Mouse (Mus musculus): ENCODE measurements at regions not wholly inside any gene's neighbourhood (a gene's known extent, or its start where the extent isn't known, plus 50 kb on each side); places are given as distances from the start of the nearest gene placed in this dataset.

DNA sequence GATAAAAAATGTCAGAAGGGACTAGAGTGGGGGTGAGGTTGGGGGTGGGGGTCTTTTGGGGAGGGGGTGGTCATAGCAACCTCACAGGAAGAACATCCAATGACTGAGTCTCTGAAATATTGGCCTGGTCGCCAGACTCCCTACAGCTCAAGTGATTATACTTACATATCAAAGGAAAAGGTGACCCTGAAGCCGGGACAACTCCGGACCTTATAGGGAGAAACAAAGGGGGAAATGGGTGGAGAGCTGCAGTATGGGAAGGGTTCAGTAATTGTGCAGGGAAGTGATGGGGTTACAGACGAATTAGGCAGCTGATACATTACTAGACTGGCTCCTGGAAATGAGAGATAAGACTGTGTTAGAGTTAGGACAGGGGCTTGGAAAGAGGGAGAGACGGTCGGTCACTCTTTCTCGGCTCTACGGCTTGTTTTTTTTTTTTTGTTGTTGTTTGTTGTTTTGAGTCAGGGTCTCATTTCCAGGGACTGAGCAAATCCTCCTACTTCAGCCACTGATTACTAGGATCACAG lies 130.2 kb upstream of the Map3k1 start:
- intact Hi-C loops (cut with DNase I): no loop called here
- no peak for DNase-seq

DNA sequence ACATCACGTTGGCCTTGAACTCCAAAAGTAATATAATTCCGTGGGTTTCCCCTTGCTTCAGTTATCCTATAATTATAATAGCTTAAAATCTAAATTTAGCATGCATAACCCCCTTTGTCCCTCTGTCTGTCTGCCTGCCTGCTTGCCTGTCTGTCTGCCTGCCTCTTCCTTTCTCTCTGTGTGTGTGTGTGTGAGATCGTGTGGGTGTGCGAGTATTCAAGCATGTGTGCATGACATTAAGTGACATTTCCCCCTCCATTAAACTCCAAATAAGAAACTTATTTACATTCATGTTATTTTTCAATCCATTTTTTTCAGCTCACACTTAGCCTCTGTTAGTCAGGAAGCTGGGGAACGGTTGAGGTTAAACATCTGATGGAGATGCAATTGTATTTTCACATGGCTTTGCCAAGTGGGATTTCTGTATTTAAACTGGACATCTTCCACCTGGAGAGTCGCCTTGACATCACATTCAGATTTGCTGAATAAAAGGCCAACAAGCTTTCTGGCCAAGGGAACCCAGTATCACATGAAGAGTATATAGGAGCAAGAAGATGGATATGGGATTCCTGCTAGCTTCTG lies 130.8 kb upstream of the Map3k1 start:
- no peak for DNase-seq
- intact Hi-C loops (cut with DNase I): no loop called here

DNA sequence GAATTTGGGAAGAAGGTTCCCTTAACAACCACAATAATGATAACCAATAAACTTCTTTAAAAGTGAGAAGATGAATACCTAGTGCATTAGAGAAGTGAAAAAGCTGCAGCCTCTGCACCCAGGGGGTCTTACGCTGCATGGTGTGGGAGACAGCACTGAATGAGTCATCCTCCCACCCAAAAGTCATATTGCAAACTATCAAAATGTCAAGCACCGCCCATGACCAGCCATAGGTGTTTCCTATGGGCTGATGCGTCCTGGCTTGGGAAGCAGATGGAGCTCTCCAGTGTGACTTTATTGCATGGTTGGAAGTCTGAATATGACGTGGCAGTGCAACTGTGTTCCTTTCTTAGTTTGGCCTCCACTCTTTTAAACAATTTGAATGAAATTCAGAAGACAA lies 131.5 kb upstream of the Map3k1 start:
- intact Hi-C loops (cut with DNase I): no loop called here

DNA sequence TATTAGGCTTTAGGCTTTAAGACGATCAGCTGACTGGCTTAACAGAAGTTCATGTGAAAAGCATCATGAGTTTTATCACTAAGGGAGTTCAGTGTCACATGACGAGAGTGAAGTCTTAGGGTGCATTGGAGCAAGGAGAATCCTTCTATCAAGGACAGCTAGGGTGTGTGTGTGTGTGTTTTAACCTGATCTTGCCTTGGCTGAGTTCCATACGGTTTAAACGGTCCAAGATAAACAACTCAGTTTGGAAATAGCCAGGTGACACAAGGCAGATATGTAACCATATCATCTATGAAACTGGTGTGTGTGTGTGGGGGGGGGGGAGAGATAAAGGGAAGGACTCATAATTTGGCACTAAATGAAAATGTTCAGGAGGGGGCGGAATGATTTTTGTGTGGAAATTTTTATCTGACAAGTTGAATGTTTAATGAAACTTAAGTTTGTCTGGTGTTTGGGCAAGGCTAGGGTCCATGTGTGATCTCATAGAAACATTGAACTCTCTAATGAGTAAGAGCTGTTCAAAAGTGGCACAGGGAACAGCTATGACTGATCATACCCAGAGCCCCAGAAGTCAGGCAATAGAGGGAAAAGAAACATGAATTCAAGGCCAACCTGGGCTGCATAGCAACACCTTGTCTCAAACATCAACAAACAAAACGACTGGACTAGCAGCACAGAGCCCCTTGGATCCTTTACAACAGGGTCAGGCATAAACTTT lies 132.2 kb upstream of the Map3k1 start:
- intact Hi-C loops (cut with DNase I): no loop called here
- DNase-seq: no peak

More for the DNA sequence above, 131.5 kb upstream of the Map3k1 start:
- DNase-seq: no peak

DNA sequence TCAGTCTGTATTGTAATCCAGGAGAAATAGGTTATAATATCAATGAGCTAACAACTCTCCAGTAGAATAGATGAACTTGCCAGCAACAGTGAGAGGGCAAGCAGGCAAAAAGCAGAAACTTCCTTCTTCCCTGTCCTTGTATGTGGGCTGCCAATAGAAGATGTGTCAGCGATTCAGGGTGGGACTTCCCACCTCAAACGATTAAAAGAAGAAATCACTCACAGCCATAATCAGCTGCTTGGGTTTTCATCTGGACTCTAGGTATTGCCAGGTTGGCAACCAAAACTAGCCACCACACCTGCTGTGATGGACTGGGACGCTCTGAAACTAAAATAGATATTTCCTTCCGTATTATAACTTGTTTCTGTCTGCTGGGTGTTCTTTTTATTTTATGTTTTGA lies 133.2 kb upstream of the Map3k1 start:
- DNase-seq: no peak
- intact Hi-C loops (cut with DNase I): no loop called here

DNA sequence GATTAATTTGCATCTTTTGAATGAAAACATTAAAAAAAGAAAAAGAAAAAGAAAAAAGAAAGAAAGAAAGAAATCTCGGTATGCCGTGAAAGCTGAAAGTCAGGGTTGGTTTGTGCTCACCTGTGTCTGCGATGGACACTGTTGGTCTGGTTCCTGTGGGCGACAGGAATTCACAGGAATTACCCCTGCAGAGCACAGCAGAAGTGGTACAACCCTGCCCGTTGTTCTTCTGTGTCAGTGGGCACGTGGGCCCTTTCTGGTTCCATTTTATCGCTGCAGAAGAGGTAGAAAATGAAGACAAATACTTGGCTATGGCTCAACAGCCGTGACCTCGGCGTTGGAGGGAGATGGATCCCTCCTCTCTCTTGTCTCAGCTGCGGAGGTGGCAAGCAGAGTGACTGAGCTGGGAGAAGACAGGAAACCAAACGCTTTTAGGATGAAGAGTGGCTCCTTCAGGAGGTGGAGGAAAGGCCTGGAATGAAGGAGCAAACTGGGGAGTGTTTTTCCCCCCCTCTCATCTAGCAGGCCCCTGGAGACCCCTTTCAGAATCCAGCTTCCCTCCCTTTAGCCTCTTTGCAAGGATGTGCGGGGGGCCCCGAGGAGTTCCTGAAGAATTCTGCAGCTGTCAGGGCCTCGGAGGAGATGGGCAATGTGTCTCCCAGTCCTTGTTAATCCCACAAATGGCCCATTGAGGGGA lies 134.7 kb upstream of the Map3k1 start:
- intact Hi-C loops (cut with DNase I): no loop called here
- peak; percentile 21 for DNase-seq

DNA sequence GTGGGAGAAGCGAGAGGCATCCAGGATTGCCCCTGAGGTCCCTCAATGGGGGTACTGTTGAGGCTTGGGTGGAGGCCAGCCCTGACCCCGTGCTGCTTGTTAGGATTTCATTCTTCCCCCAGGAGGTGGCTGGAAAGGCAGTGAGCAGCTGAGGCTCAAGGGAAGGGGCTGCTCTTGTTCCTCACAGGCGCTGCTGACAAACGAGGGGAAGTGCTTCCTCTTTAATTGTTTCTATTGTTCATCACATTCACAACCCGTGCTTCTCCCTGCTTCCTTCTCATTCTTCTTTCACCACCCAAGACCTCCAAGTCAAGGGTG lies 135.3 kb upstream of the Map3k1 start:
- DNase-seq: peak; percentile 71
- intact Hi-C loops (cut with DNase I): no loop called here

DNA sequence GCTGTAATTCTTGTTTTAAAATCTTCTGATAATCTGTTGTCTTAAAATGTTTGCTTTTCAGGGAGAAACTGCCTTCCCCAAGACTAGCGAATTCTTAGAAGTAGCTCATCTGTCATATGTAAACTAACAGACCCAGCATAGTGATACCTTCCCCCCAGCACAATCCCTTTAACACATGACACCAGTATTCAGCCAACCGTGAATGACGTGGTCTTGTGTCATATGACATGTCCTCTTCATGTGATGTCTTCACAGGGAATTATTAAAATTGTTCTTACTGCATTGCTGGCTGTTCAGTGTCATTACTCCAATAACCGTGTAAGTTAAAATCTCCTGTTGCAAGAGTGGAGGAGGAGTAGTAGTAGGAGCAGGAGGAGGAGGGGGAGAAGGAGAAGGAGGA lies 137.5 kb upstream of the Map3k1 start:
- intact Hi-C loops (cut with DNase I): no loop called here

DNA sequence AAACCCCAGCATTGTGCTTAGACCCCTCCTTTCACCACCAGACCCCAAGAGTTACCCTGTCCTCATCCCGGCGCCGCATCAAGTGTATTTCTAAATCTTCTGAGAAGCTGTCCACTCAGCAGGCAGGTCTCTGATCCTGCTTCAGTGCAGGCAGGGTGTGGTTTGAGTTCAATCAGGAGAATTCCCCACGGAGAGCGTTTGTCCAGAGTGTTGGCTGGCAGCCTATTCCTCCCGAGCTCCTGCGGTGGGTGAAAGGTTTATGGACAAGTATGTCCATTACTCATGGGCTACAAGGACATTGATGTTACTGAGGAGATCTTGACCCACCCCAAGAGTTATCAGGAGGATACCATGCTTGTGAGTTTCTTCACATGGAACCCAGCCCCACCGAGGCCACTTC lies 138.0 kb upstream of the Map3k1 start:
- DNase-seq: no peak
- intact Hi-C loops (cut with DNase I): no loop called here

More for the DNA sequence above, 137.5 kb upstream of the Map3k1 start:
- no peak for DNase-seq

DNA sequence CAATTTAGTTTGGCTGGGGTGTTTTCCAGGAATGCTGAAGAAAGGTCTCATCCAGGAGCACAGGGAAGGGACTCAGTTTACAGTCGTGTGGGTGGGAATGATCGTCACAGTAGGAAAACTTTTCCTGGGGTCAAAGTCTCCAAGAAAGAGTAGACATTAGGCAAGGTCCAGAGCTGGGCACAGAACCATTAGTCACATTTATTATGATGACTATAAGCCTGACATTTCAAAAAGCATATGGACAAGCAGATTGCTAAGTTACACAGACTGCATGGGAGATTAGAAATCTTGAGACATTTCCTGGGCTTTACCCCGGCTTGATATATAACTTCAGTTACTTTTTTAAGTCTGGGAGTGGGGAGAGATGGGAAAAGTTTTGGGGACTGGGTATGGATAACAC lies 139.6 kb upstream of the Map3k1 start:
- intact Hi-C loops (cut with DNase I): no loop called here
- no peak for DNase-seq

DNA sequence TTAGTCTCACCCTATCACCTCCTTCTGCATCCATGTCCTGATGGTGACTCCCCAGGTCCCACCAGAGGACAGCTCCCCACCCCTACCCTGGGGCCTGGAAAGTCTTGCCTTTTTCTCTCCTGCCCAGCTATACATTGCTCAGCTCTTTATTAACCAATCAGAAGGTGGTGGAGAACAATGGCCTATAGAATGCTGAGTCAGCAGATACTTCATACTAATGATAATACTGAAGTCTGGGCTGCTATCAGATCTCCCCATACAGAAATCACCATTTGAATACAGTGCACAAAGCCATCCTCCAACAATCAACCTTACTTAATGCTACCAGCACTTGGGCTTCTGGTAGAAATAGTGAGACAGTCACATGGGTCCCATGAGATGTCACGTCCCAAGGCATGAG lies 141.2 kb upstream of the Map3k1 start:
- DNase-seq: no peak
- intact Hi-C loops (cut with DNase I): no loop called here

DNA sequence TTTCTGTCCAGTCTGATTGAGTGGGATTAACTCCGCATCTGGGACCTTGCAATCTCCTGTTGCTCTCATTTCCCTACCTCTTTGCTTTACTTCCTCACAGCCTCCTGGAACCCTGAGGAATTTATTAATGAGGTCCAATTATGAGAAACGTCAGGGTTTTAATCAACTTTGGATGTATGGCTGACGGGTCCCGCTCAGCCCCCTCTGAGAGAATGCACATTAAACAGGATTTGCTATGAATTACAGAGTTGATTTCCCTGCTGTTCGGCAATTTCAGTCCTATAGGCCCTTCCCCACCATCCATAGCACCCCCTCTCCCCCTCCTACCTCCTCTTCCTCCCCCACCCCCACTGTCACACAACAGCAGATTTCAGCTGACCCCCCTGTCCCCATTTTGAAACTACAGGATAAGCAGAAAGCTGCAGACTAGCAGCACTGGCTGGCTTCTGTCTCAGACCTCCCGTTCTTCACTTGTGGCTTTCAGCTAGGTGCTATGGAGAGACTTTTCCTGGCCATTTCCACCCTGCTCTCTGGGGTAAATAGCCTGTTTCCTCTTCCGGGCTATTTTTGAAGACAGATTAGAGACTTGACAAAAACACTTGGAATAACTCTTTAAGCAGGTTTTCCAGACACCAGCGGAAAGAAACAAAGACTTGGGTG lies 145.2 kb upstream of the Map3k1 start:
- no peak for DNase-seq
- intact Hi-C loops (cut with DNase I): no loop called here

DNA sequence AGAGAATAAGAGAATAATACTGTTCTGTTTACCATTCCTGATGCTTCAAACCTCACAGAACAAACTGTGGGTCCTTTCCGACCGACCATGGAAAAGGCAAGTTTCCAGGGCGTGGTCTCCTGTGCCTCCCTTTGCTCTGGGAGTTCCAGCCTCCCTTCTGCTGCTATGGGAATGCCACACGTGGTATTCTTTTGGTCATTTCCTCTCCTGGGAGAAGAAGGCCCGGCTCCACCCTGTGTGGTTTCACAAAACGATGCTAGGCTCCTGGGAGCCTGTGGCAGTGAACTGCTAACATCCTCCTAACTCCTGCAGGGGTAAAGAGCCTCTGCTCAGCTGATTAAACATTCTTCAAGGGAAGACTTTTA lies 145.7 kb upstream of the Map3k1 start:
- DNase-seq: no peak
- intact Hi-C loops (cut with DNase I): no loop called here

DNA sequence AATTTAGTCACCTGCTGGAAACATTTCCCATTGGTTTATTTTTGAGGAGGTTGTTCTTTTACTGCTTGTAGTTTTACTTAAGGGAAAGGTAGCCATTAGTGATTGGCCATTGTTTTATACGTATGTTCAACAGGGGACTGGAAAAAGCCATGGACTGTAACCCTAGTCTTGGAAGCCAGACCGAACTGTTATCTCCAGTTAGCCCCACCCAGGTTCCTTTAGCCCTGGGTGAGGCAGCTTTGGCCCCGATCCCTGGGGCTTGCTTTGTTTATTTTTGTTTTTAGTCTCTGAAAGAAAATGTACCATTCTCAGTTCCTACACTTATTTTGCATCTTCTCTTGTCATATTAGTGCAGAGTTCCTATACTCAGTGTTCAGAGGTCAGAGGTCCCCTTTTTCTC lies 148.3 kb upstream of the Map3k1 start:
- intact Hi-C loops (cut with DNase I): no loop called here
- DNase-seq: no peak

DNA sequence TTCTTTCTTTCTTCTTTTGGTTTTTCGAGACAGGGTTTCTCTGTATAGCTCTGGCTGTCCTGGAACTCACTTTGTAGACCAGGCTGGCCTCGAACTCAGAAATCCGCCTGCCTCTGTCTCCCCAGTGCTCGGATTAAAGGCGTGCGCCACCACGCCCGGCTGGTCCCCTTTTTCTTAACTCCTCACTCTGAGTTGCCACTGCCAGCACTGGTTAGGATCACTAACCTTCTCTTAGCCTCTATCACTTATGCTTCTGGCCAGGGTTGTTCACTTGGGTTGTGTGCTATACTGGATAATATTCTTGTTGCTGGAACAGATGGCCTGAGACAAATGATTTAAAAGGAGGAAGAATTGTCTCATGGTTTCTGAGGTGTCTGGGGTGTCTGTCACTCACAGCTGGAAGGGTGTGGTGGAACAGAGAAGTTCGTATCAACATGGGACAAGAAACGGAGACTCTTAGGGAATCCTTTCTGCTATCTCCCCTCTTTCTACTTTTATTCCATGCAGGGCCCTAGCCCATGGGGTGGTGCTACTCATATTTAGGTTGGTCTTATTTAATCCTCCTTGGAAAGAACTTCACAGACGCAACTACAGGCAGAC lies 149.0 kb upstream of the Map3k1 start:
- DNase-seq: no peak
- intact Hi-C loops (cut with DNase I): no loop called here

DNA sequence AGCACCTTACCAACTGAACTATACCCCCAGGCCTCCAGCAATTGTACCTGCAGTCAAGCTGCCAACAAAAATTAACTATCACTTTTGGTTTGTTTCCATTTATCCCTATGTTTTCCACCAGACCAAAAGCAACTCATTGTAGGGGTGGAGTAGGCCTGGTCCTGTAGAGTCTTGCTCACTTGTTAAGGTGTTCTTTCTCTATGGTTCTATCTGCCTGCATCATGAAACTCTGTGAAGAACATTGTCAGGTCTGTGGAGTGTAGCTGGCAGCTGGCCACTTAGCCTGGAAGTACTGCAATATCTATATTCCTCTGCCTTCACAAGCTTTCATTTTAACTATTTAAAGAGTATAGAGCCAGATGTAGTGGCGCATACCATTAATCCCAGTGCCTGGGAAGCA lies 149.6 kb upstream of the Map3k1 start:
- no peak for DNase-seq
- intact Hi-C loops (cut with DNase I): no loop called here

DNA sequence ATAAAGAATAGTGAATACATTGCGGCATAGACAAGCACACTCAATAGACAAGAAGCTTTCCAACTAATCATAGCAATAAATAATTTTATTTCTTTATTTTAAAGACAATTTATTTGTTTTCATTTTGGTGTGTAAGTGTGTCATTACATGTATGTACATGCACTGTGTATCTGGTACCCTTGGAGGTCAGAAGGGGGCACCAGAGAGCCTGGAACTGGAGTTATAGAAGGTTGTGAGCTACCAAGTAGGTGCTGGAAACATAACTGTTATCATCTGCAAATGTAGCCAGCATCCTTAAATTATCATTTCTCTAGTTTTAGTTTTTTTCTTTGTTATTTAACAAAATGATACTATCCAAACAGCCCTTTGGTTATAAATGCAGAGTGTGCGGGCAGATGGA lies 151.2 kb upstream of the Map3k1 start:
- no peak for DNase-seq
- intact Hi-C loops (cut with DNase I): no loop called here

DNA sequence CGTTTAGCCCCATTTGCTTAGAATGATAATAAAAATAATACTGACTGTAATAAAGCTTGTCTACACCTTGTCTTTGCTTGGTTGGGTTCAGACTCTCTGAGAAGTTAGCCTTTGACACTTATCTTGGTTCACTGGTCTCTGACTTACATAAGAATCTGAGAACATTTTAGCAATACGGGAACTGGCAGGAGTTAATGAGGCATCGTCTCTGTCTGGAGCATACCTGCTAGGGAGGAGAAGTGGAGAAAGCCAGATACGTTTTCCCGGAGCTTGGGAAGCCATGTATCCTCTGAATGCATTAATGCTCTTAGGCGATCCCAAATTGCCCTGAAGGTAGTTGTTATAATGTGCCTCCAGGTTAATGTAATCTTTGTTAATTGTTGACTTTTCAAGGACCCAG lies 152.6 kb upstream of the Map3k1 start:
- intact Hi-C loops (cut with DNase I): no loop called here
- no peak for DNase-seq

DNA sequence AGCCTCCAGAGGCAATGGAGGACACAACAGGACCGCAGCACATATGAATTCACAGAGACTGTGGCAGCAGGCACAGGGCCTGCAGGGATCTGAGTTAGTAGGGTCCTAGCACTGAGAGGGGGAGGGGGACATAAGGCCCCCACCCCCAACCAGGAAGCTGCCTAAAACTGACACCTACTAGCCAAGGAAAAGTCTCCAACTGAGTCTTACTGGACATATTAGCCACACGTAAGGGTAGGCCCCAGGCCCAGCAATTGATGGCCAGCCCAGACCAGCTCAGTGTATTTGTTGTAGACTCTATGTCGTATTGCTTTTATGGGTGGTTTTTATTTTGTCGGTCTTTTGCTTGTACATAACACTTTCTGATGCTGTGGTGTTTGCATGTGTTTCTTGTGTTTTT lies 153.4 kb upstream of the Map3k1 start:
- intact Hi-C loops (cut with DNase I): no loop called here
- no peak for DNase-seq

DNA sequence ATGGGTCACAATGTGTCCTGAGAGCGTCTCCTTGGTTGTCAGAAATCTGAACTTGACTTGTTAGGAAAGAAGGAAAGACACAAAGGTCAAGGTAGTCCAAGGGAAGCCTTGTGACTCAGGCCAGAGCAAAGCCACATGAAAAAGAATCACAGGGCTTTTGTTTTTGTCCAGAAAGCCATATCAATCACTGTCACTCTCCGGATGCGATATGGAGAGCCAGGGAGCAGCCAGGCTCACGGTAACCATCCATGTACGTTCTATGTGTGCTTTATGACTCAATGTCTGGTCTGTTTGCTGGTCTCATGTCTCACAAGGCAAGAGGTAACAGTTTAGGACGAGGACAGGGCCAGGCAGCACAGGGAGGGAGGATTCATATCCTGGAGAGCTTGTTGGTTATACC lies 157.3 kb upstream of the Map3k1 start:
- DNase-seq: no peak
- intact Hi-C loops (cut with DNase I): no loop called here

DNA sequence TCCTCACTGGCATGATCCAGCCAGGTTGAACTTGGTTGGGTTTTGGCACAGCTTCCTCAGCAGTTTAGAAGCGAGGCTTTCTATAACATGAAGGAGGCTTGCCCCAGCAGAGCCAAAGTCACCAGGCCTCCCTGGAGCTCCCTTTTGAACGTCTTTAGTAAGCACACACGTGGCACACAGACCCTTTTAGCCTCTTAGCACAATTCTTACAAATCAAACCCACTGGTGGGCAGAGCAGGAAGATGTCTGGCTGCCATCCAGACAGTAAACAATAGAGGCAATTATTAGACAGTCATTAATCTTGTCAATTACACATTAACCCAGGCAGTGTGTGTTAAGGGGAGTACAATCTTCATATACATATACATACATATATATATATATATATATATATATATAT lies 157.8 kb upstream of the Map3k1 start:
- intact Hi-C loops (cut with DNase I): no loop called here
- DNase-seq: no peak

Measured in left cerebral cortex, postnatal 4 days (tissue).